Mouse (Mus musculus) R1 (cell line): Measurements from ENCODE around the gene Slc20a1.

Experiments
- DNase-seq: peaks from one replicate; pipeline ENCODE4 v3.0.0-alpha.2; 2018; ENCODE audit warnings: low read depth, low spot score

Slc20a1 gene

GRCm38 (mm10) chr2:129198436-129199327 lies at the start of gene Slc20a1:
Gene Slc20a1 (plus strand): TSS chr2:129198764.
- peak; percentile 97 for DNase-seq

- peak; percentile 91 for DNase-seq
These were observed 49.7 kb upstream of the Slc20a1 start for GRCm38 (mm10) chr2:129148836-129149235.

DNA sequence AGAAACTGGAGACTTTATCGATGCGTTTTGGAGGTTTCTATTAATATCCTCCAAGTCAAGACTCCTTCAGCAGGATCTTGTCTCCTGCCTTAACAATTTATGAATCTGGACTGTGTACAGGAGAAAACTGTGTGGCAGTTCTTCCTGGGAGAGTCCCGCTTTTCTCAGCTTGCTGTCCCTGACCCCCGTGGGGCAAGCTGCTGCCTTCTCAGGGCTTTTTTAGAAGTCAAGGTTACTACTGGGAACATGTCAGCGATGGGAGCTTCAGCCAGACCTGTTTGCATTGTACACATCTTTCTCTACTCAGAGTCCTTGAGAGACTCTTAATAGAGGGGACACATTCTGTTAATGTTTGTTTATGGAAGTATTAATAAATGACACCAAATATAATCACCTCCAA lies 48.2 kb upstream of the Slc20a1 start:
- no peak for DNase-seq

DNA sequence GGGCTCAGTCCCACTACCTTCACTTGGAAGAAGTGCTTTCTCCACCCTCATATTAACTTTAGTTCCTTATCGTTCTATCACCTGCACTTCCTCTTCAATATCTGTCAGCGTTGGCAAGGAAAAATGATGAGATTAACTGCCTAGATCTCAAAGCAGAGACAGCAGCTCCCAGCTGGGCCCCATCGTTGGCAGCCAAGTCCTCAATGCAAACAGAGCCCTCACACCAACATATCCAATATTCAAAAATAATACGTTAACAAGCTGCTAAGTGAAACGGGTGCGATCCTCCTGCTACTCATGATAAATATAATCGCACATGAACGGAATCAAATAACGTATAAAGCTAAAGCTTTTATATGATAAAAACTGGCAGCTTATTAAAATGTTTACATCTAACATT lies 47.5 kb upstream of the Slc20a1 start:
- DNase-seq: no peak

DNA sequence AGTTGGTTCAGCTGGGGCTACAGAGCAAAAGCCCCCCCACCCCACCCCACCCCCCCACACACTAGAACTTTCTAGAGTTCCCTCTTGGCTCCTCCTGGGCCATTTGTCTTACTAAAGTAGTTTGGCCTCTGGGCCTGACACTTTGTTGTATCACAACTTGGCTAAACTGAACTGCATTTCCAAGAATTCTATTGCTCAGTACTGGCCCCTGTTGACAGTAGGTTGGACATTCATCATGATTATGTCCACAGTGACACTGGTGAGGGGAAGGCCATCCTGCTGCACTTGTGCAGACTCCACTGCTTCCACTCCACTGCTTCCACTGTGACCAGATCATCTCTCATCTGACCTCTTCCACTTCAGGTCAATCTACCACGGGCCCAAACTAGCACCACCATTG lies 45.8 kb upstream of the Slc20a1 start:
- no peak for DNase-seq

- DNase-seq: no peak
These were observed 33.7 kb upstream of the Slc20a1 start for GRCm38 (mm10) chr2:129164815-129165214.

DNA sequence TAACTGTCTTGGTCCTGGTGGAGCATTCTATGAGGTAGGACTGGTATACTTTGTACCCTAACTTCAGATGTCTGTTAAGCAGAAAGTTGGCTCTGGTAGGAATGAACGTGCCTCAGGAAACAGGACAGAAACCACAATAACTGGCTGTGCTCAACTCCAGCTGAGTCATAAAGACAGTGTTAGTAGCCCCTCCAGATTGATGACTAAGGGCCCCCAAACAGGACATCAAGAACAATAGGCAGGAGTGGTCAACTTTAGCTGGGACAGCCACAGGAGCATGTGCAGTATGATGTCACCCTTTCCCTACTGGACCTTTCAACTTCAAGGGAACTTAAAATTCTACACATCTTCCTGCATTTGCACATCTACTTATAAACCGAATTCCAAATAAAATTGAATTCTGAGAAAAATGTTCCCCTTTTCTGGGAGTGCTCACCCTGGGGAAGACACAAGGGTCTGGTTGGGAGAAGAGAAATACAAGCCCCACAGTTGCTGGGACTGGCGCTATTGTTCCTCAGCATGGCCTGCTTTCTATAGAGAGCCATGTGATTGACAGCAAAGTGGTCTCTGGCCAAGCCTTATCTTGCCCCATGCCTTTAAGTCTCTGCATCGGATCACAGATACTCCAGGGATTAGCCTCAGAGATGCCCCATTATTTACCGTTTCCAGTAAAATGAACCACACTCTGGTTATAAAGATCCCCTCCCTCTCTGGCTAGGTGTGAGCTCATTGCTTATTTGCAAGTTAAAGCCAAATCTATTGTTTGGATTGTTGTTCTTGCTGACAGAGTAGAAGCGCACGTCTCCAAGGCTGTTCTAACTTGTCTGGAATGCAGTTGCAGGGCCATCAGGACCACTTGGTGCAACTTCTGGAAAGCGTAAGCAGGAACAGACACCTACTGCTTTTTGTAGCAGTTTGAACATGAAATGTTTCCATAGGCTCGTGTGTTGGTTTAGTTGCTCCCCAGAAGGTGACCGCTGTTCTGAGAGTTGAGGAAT lies 31.8 kb upstream of the Slc20a1 start:
- peak; percentile 91 for DNase-seq

DNA sequence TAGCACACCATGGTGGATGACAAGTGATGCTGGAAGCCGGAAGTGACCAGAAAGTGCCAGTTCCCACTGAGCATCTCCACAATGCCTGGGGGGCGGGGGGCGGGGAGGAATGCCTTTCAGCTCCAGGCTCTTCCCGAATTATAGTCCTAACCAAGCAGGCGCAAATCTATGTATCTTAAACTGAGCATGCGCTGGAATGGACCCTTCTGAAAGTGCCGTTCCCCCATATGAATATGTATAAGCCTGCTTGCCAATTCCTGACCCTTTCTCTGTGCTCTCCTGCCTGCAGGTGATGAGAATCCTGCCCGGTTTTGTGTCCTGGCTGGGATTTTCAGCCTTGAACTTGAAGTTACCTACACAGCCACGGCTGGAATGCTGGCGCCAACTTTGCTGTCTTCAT lies 25.2 kb upstream of the Slc20a1 start:
- DNase-seq: peak; percentile 72

GRCm38 (mm10) chr2:129174474-129174873 lies 24.1 kb upstream of the Slc20a1 start:
- peak; percentile 48 for DNase-seq

DNA sequence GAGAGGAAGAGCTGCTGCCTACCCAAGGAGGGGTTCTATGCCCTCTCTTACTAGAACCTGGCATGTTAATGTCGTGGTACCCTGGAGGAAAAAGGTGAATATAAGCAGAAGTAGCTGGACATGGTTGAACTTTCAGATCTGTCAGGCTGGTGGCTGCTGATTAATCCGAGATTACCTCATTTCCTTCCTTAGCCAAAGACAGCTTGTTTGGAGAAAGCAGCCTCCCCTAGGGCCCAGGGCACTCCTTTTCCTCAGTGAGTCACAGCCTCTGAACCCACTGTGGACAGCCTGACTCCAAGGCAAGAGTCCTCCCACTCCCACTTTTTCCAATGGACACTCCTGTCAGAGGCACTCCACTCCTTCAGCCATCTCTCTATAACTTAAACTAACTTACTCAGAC lies 22.9 kb upstream of the Slc20a1 start:
- no peak for DNase-seq

- peak; percentile 69 for DNase-seq
These were observed 21.7 kb upstream of the Slc20a1 start for GRCm38 (mm10) chr2:129176676-129177420.

DNA sequence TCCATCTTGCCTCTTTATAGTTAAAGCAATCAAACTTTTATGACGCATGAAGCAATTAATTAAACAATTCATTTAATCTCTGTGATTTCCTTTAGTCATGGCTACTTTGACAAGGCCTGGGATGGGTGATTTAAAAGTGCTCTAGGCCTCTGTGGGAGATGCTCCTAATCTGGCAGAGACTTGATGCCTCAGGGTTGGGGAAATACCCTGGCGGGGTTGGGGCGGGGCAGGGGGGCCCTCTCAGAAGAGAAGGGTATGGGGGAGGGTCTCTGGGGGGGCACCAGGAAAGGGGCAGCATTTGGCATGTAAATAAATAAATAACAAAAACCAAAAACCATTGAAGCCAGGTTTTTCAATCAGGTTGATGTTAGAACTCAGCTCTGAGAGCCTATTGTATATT lies 20.9 kb upstream of the Slc20a1 start:
- DNase-seq: no peak

DNA sequence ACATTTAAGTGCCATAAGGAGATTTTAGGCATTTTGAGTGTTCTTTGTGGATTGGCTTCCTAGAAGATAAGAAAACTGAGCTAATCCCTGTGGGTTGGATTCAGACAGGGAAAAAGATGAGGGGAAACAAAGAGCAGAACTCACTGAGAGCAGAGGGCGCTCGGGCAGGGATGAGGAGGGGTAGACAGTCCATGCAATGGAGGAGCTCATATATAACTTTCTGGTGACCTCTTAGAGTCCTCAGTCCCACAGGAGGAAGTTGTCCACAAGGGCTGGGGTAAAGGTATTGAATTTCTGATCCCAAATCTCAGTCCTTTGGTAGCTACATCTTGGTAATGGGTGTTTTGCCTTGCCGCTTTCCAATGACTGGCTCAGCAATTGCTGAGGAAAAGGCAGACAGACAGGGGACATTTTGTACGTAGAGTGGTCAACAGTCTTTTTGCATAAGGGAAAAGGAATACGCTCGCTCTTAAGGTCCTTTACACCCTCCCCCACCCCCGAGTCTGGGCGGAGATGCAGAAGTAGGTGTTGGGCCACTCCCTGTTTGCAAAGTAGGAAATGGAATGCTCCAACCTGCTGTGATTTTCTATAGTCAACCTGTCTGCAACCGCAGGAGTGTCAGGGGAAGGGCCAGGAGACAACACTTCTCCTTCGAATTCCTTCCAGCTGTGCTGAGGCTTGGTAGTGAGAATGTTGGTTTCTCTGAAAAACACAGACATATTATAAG lies 20.2 kb upstream of the Slc20a1 start:
- peak; percentile 100 for DNase-seq

DNA sequence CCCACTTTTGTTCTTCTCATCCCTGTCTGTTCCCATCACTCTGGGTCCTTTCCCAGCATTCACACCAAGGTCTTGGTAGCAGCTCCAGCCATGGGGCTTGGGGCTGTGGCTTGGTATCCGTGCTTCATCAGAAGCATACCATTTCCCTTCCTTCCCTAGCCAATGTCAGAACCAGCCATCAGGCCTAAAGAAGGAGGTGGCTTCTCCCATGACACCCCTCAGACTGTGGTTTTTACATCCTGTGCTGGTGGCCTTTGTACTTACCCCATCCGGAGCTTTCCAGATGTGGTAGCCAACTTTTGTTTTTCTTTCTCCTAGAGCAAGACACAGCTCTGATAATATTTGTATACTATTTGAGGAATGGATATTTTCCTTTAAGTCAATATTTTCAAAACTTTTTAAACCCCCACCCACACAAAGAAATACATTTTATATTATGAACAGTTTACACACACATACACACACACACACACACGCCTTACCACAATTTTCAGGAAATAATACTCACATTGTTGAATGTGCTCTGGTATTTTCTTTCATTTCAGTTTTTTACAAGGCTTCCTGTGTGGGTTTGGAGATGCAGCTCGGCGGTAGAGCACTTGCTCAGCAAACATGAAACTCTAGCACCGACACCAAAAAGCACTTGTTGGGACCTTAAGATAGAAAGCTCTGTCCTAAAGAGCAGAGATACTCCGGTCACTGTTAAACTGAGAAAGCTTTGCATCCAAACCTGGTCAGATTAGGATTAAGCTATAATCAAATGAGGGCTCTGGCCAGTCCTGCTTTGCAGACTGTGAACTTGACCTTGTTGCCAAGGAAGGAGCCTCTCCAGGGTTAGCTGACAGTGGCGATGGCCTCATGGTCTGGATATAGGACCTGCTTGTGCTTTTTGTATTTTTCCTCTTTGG lies 18.4 kb upstream of the Slc20a1 start:
- no peak for DNase-seq

GRCm38 (mm10) chr2:129181509-129181908 lies 17.1 kb upstream of the Slc20a1 start:
- DNase-seq: peak; percentile 88

DNA sequence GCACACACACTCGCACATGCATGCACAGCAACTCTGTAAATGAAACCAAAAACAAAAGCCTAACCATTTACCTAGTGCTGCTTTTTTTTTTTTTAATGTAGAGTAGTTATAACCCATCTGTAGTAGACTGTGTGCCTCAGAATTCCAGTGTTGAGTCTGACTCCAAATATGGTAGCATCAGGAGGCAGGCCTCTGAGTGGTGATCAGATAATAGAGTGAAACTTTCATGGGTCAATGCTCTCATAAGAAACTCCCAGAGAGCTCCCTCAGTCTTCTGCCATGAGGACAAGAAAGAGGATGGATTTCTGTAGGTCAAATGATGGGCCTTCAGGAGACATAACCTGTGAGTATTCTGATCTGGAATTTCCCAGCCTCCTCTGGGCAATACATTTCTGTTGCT lies 16.2 kb upstream of the Slc20a1 start:
- DNase-seq: no peak

- DNase-seq: no peak
These were observed 15.0 kb upstream of the Slc20a1 start for GRCm38 (mm10) chr2:129183561-129184031.

DNA sequence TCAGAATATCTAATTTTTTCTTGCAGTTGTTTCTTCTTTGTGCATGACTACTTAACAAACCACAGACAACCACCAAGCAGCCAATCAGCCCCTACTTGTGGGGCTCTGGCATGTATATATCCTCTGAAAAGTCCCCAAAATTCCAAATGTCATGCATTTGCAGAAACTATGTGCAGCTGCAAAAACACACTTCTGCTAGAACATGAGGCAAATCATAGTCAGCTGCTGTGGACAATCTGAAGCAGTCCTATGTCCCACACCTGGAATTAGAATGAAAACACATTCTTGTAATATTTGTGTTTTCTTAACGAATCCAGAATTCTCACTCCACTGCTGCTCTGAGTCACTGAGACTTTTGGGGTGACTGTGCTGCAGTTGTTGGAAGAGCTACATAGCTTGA lies 13.7 kb upstream of the Slc20a1 start:
- DNase-seq: no peak

DNA sequence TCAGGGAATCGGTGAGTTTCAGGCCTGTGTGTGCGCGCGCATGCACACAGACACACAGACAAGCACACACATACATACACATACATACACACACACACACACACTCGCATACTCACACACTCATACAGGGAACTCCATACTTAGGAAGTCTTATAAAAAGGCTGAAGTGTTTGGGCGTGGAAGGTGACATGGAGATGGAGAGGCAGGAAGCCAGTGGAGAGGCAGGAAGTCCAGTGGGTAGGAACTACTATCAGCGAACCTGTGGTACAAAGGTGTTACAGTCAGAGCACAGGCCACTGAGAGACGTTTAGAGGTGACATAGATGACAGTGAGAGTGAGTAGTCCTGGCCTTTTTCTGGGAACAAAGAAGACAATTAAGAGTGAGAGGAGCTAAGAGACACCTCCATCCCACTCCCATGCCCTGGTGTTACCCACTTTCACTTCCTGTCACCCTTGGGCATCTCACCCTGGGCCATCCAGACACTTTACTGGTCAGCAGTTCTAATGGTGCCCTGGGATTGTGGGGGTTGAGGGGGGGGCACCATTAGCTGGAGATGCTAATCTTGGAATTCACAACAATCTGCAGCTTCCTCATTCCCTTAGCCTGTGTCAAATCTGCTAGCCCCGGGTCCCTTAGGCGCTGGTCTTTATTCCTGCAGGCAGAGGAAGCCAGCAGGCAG lies 12.8 kb upstream of the Slc20a1 start:
- no peak for DNase-seq
